Mouse (Mus musculus) kidney, postnatal 4 days (tissue): Measurements from ENCODE around the gene Gm49396.
A peak's percentile ranks its signal among the peaks of the same experiment; 100 is the strongest.

Source experiments
- DNase-seq, 2 experiments: peaks; one replicate each; pipeline ENCODE4 v3.0.0; 2021; ENCODE audit warnings: mixed read lengths in 2 of 2

Gene Gm49396

GRCm38 (mm10) chr7:30553021-30553589, 10.0 kb upstream of the Gm49396 start:
- peak; percentile 55 to 66 for DNase-seq

- no peak for DNase-seq
These were observed 9.1 kb upstream of the Gm49396 start for GRCm38 (mm10) chr7:30553810-30554584.

GRCm38 (mm10) chr7:30556894-30557536, 6.1 kb upstream of the Gm49396 start:
- no peak for DNase-seq

- no peak for DNase-seq
These were observed 5.1 kb upstream of the Gm49396 start for GRCm38 (mm10) chr7:30557901-30558514.

GRCm38 (mm10) chr7:30558656-30559442, 4.3 kb upstream of the Gm49396 start:
- no peak for DNase-seq

- DNase-seq = peak; percentile 96 to 98
These were observed 3.6 kb upstream of the Gm49396 start, which contains the start of gene Lin37 for GRCm38 (mm10) chr7:30559443-30559954. Lin37 (minus strand) TSS chr7:30559838.

GRCm38 (mm10) chr7:30560296-30560695, 2.8 kb upstream of the Gm49396 start:
- DNase-seq = no peak

- peak in 1 of 2 experiments; percentile 24 for DNase-seq
These were observed 523 bp upstream of the Gm49396 start for GRCm38 (mm10) chr7:30562526-30563116.

GRCm38 (mm10) chr7:30563906-30564280, 749 bp downstream of the Gm49396 start:
- DNase-seq = peak in 1 of 2 experiments; percentile 20

- DNase-seq = no peak
These were observed 1.9 kb downstream of the Gm49396 start, which contains the start of gene Igflr1 for GRCm38 (mm10) chr7:30564970-30565571. Igflr1 (plus strand) TSS chr7:30565427.

- DNase-seq = peak; percentile 46 to 62
These were observed 2.9 kb downstream of the Gm49396 start for GRCm38 (mm10) chr7:30566033-30566432.

GRCm38 (mm10) chr7:30567555-30567954, 4.4 kb downstream of the Gm49396 start:
- no peak for DNase-seq

- no peak for DNase-seq
These were observed 9.2 kb downstream of the Gm49396 start for GRCm38 (mm10) chr7:30572389-30572788.

GRCm38 (mm10) chr7:30572969-30573368, 9.8 kb downstream of the Gm49396 start:
- peak in 1 of 2 experiments; percentile 35 for DNase-seq

- no peak for DNase-seq
These were observed 16.8 kb downstream of the Gm49396 start for GRCm38 (mm10) chr7:30579950-30580349.

- DNase-seq = peak in 1 of 2 experiments; percentile 25
These were observed 18.4 kb downstream of the Gm49396 start for GRCm38 (mm10) chr7:30581547-30581946.

GRCm38 (mm10) chr7:30584339-30584738, 21.2 kb downstream of the Gm49396 start:
- DNase-seq = no peak

- no peak for DNase-seq
These were observed 22.0 kb downstream of the Gm49396 start for GRCm38 (mm10) chr7:30585170-30585569.

- DNase-seq = no peak
These were observed 23.4 kb downstream of the Gm49396 start for GRCm38 (mm10) chr7:30586455-30587020.

GRCm38 (mm10) chr7:30587842-30588667, 24.9 kb downstream of the Gm49396 start:
- DNase-seq = peak; percentile 60 to 74
